Mouse (Mus musculus): Measurements from ENCODE around the gene Lancl1. TPM values are rescaled to one million over a fixed set of nuclear protein-coding genes. Genes with fewer than 3 reads are reported as not detected.

Lancl1 gene
- polyA plus RNA-seq, 1 experiment = 58.6 TPM

- TF ChIP-seq POLR2AphosphoS2 (IDR thresholded peaks at IDR 0.05; ENCODE audit: insufficient read length, low read depth) (no peak), REST (IDR thresholded peaks at IDR 0.05; ENCODE audit: insufficient read depth, insufficient read length) (no peak), SRF (IDR thresholded peaks at IDR 0.05; ENCODE audit: control insufficient read depth, insufficient read length, low read depth) (no peak), MAX (IDR thresholded peaks at IDR 0.05; ENCODE audit: low read depth) (no peak), MYOD1 (IDR thresholded peaks at IDR 0.05; ENCODE audit: control insufficient read depth in 1 of 3, insufficient read length in 2 of 3, low read depth in 2 of 3) (no peak), CEBPB (IDR thresholded peaks at IDR 0.05; ENCODE audit: insufficient read depth, poor library complexity, severe bottlenecking) (no peak), USF1 (IDR thresholded peaks at IDR 0.05; ENCODE audit: low read depth) (no peak), POLR2A (IDR thresholded peaks at IDR 0.05; ENCODE audit: insufficient read length, low read depth) (no peak), E2F4 (IDR thresholded peaks at IDR 0.05; ENCODE audit: insufficient read depth) (no peak), TCF3 (IDR thresholded peaks at IDR 0.05; ENCODE audit: insufficient read length, low read depth) (no peak), MYOG (IDR thresholded peaks at IDR 0.05; ENCODE audit: control insufficient read depth in 1 of 3, insufficient read depth in 1 of 3, insufficient read length in 2 of 3, low read depth in 2 of 3) (no peak), TCF12 (IDR thresholded peaks at IDR 0.05; ENCODE audit: insufficient read depth, poor library complexity, severe bottlenecking) (no peak)
- H3K27me3 ChIP-seq (ENCODE audit: control insufficient read depth, insufficient read depth, insufficient read length) = no peaks in the 10 kb centered on the region
- H3K79me2 ChIP-seq (ENCODE audit: control insufficient read depth, insufficient read depth) = no peaks in the 10 kb centered on the region
- peaks cover 20% of the 10 kb centered on the region for H3K36me3 ChIP-seq (ENCODE audit: control insufficient read depth, insufficient read depth)
- no peak overlapping the region for H3K4me3 ChIP-seq
- H3ac ChIP-seq (ENCODE audit: control insufficient read depth, insufficient read length) = no peak overlapping the region
- H3K4me2 ChIP-seq (ENCODE audit: low read depth) = no peak overlapping the region
These were observed 5.4 kb downstream of the Lancl1 start for GRCm38 (mm10) chr1:67033278-67033677.

GRCm38 (mm10) chr1:67026927-67027511, 11.7 kb downstream of the Lancl1 start:
- Histone ChIP-seq H3K79me2 (ENCODE audit: control insufficient read depth, insufficient read depth) (no peaks in the 10 kb centered on the region), H3ac (ENCODE audit: control insufficient read depth, insufficient read length) (no peak overlapping the region), H3K36me3 (ENCODE audit: control insufficient read depth, insufficient read depth) (peaks cover 20% of the 10 kb centered on the region), H3K4me2 (ENCODE audit: low read depth) (no peak overlapping the region), H3K27me3 (ENCODE audit: control insufficient read depth, insufficient read depth, insufficient read length) (no peaks in the 10 kb centered on the region), H3K4me3 (no peak overlapping the region)
- TF ChIP-seq REST (IDR thresholded peaks at IDR 0.05; ENCODE audit: insufficient read depth, insufficient read length) (no peak), E2F4 (IDR thresholded peaks at IDR 0.05; ENCODE audit: insufficient read depth) (no peak)

- peaks cover 20% of the 10 kb centered on the region for H3K36me3 ChIP-seq (ENCODE audit: control insufficient read depth, insufficient read depth)
- no peaks in the 10 kb centered on the region for H3K27me3 ChIP-seq (ENCODE audit: control insufficient read depth, insufficient read depth, insufficient read length)
- no peak overlapping the region for H3ac ChIP-seq (ENCODE audit: control insufficient read depth, insufficient read length)
- H3K4me2 ChIP-seq (ENCODE audit: low read depth) = no peak overlapping the region
- TF ChIP-seq TCF12 (IDR thresholded peaks at IDR 0.05; ENCODE audit: insufficient read depth, poor library complexity, severe bottlenecking) (no peak), POLR2A (IDR thresholded peaks at IDR 0.05; ENCODE audit: insufficient read length, low read depth) (no peak), E2F4 (IDR thresholded peaks at IDR 0.05; ENCODE audit: insufficient read depth) (no peak), CEBPB (IDR thresholded peaks at IDR 0.05; ENCODE audit: insufficient read depth, poor library complexity, severe bottlenecking) (no peak), REST (IDR thresholded peaks at IDR 0.05; ENCODE audit: insufficient read depth, insufficient read length) (no peak), USF1 (IDR thresholded peaks at IDR 0.05; ENCODE audit: low read depth) (no peak), TCF3 (IDR thresholded peaks at IDR 0.05; ENCODE audit: insufficient read length, low read depth) (no peak), MAX (IDR thresholded peaks at IDR 0.05; ENCODE audit: low read depth) (no peak), POLR2AphosphoS2 (IDR thresholded peaks at IDR 0.05; ENCODE audit: insufficient read length, low read depth) (no peak), MYOD1 (IDR thresholded peaks at IDR 0.05; ENCODE audit: control insufficient read depth in 1 of 3, insufficient read length in 2 of 3, low read depth in 2 of 3) (no peak), MYOG (IDR thresholded peaks at IDR 0.05; ENCODE audit: control insufficient read depth in 1 of 3, insufficient read depth in 1 of 3, insufficient read length in 2 of 3, low read depth in 2 of 3) (no peak), SRF (IDR thresholded peaks at IDR 0.05; ENCODE audit: control insufficient read depth, insufficient read length, low read depth) (no peak)
- H3K4me3 ChIP-seq = no peak overlapping the region
- H3K79me2 ChIP-seq (ENCODE audit: control insufficient read depth, insufficient read depth) = no peaks in the 10 kb centered on the region
These were observed 12.5 kb downstream of the Lancl1 start for GRCm38 (mm10) chr1:67026142-67026541.

- no peaks in the 10 kb centered on the region for H3K27me3 ChIP-seq (ENCODE audit: control insufficient read depth, insufficient read depth, insufficient read length)
- H3K4me3 ChIP-seq = no peak overlapping the region
- no peaks in the 10 kb centered on the region for H3K79me2 ChIP-seq (ENCODE audit: control insufficient read depth, insufficient read depth)
- TF ChIP-seq SRF (IDR thresholded peaks at IDR 0.05; ENCODE audit: control insufficient read depth, insufficient read length, low read depth) (no peak), TCF12 (IDR thresholded peaks at IDR 0.05; ENCODE audit: insufficient read depth, poor library complexity, severe bottlenecking) (no peak), MYOD1 (IDR thresholded peaks at IDR 0.05; ENCODE audit: control insufficient read depth in 1 of 3, insufficient read length in 2 of 3, low read depth in 2 of 3) (no peak), TCF3 (IDR thresholded peaks at IDR 0.05; ENCODE audit: insufficient read length, low read depth) (no peak), POLR2A (IDR thresholded peaks at IDR 0.05; ENCODE audit: insufficient read length, low read depth) (no peak), REST (IDR thresholded peaks at IDR 0.05; ENCODE audit: insufficient read depth, insufficient read length) (no peak), MYOG (IDR thresholded peaks at IDR 0.05; ENCODE audit: control insufficient read depth in 1 of 3, insufficient read depth in 1 of 3, insufficient read length in 2 of 3, low read depth in 2 of 3) (no peak), USF1 (IDR thresholded peaks at IDR 0.05; ENCODE audit: low read depth) (no peak), MAX (IDR thresholded peaks at IDR 0.05; ENCODE audit: low read depth) (no peak), POLR2AphosphoS2 (IDR thresholded peaks at IDR 0.05; ENCODE audit: insufficient read length, low read depth) (no peak), CEBPB (IDR thresholded peaks at IDR 0.05; ENCODE audit: insufficient read depth, poor library complexity, severe bottlenecking) (no peak), E2F4 (IDR thresholded peaks at IDR 0.05; ENCODE audit: insufficient read depth) (no peak)
- no peak overlapping the region for H3ac ChIP-seq (ENCODE audit: control insufficient read depth, insufficient read length)
- H3K36me3 ChIP-seq (ENCODE audit: control insufficient read depth, insufficient read depth) = peaks cover 18% of the 10 kb centered on the region
- H3K4me2 ChIP-seq (ENCODE audit: low read depth) = no peak overlapping the region
These were observed 15.9 kb downstream of the Lancl1 start for GRCm38 (mm10) chr1:67022767-67023166.

- TF ChIP-seq MYOG (IDR thresholded peaks at IDR 0.05; ENCODE audit: control insufficient read depth in 1 of 3, insufficient read depth in 1 of 3, insufficient read length in 2 of 3, low read depth in 2 of 3) = no peak
- TF ChIP-seq SRF (IDR thresholded peaks at IDR 0.05; ENCODE audit: control insufficient read depth, insufficient read length, low read depth) = no peak
- no peak for TF ChIP-seq POLR2AphosphoS2 (IDR thresholded peaks at IDR 0.05; ENCODE audit: insufficient read length, low read depth)
- TF ChIP-seq TCF12 (IDR thresholded peaks at IDR 0.05; ENCODE audit: insufficient read depth, poor library complexity, severe bottlenecking) = no peak
- no peak for TF ChIP-seq USF1 (IDR thresholded peaks at IDR 0.05; ENCODE audit: low read depth)
- no peak for TF ChIP-seq CEBPB (IDR thresholded peaks at IDR 0.05; ENCODE audit: insufficient read depth, poor library complexity, severe bottlenecking)
- TF ChIP-seq E2F4 (IDR thresholded peaks at IDR 0.05; ENCODE audit: insufficient read depth) = no peak
- no peak for TF ChIP-seq MAX (IDR thresholded peaks at IDR 0.05; ENCODE audit: low read depth)
- TF ChIP-seq POLR2A (IDR thresholded peaks at IDR 0.05; ENCODE audit: insufficient read length, low read depth) = no peak
- no peak for TF ChIP-seq REST (IDR thresholded peaks at IDR 0.05; ENCODE audit: insufficient read depth, insufficient read length)
- no peak for TF ChIP-seq MYOD1 (IDR thresholded peaks at IDR 0.05; ENCODE audit: control insufficient read depth in 1 of 3, insufficient read length in 2 of 3, low read depth in 2 of 3)
- no peak for TF ChIP-seq TCF3 (IDR thresholded peaks at IDR 0.05; ENCODE audit: insufficient read length, low read depth)
- H3K27me3 ChIP-seq (ENCODE audit: control insufficient read depth, insufficient read depth, insufficient read length) = no peaks in the 10 kb centered on the region
- no peak overlapping the region for H3K4me2 ChIP-seq (ENCODE audit: low read depth)
- H3K36me3 ChIP-seq (ENCODE audit: control insufficient read depth, insufficient read depth) = peaks cover 21% of the 10 kb centered on the region
- H3K4me3 ChIP-seq = no peak overlapping the region
- no peak overlapping the region for H3ac ChIP-seq (ENCODE audit: control insufficient read depth, insufficient read length)
- no peaks in the 10 kb centered on the region for H3K79me2 ChIP-seq (ENCODE audit: control insufficient read depth, insufficient read depth)
These were observed 16.6 kb downstream of the Lancl1 start for GRCm38 (mm10) chr1:67022051-67022450.
